Mouse (Mus musculus): ENCODE measurements at regions not wholly inside any gene's neighbourhood (a gene's known extent, or its start where the extent isn't known, plus 50 kb on each side); places are given as distances from the start of the nearest gene placed in this dataset.

GRCm38 (mm10) chr2:174871225-174871624, 110.8 kb downstream of the Edn3 start:
- peak; percentile 95 for DNase-seq (ENCODE audit: low read depth, low spot score)
- H3K36me3 ChIP-seq (ENCODE audit: control insufficient read depth, insufficient read depth, low read length, poor library complexity, severe bottlenecking), result no peaks in the 10 kb centered on the region
- no peaks in the 10 kb centered on the region for H3K27me3 ChIP-seq (ENCODE audit: control insufficient read depth, insufficient read depth, low read length, poor library complexity, severe bottlenecking)

GRCm38 (mm10) chr2:174871844-174872243, 111.4 kb downstream of the Edn3 start:
- Histone ChIP-seq H3K27me3 (ENCODE audit: control insufficient read depth, insufficient read depth, low read length, poor library complexity, severe bottlenecking) (no peaks in the 10 kb centered on the region), H3K36me3 (ENCODE audit: control insufficient read depth, insufficient read depth, low read length, poor library complexity, severe bottlenecking) (no peaks in the 10 kb centered on the region)
- DNase-seq (ENCODE audit: low read depth, low spot score), result no peak

- H3K36me3 ChIP-seq (ENCODE audit: control insufficient read depth, insufficient read depth, low read length, poor library complexity, severe bottlenecking), result no peaks in the 10 kb centered on the region
- no peaks in the 10 kb centered on the region for H3K27me3 ChIP-seq (ENCODE audit: control insufficient read depth, insufficient read depth, low read length, poor library complexity, severe bottlenecking)
- DNase-seq (ENCODE audit: low read depth, low spot score), result no peak
These were observed 116.5 kb downstream of the Edn3 start for GRCm38 (mm10) chr2:174876886-174877285.

- H3K36me3 ChIP-seq (ENCODE audit: control insufficient read depth, insufficient read depth, low read length, poor library complexity, severe bottlenecking), result no peaks in the 10 kb centered on the region
- no peak for DNase-seq (ENCODE audit: low read depth, low spot score)
- H3K27me3 ChIP-seq (ENCODE audit: control insufficient read depth, insufficient read depth, low read length, poor library complexity, severe bottlenecking), result no peaks in the 10 kb centered on the region
These were observed 118.6 kb downstream of the Edn3 start for GRCm38 (mm10) chr2:174878979-174879378.

- H3K36me3 ChIP-seq (ENCODE audit: control insufficient read depth, insufficient read depth, low read length, poor library complexity, severe bottlenecking), result no peaks in the 10 kb centered on the region
- DNase-seq (ENCODE audit: low read depth, low spot score), result peak; percentile 93
- H3K27me3 ChIP-seq (ENCODE audit: control insufficient read depth, insufficient read depth, low read length, poor library complexity, severe bottlenecking), result no peaks in the 10 kb centered on the region
These were observed 120.2 kb downstream of the Edn3 start for GRCm38 (mm10) chr2:174880659-174881058.

GRCm38 (mm10) chr2:174884232-174885225, 124.1 kb downstream of the Edn3 start:
- no peaks in the 10 kb centered on the region for H3K27me3 ChIP-seq (ENCODE audit: control insufficient read depth, insufficient read depth, low read length, poor library complexity, severe bottlenecking)
- H3K36me3 ChIP-seq (ENCODE audit: control insufficient read depth, insufficient read depth, low read length, poor library complexity, severe bottlenecking), result no peaks in the 10 kb centered on the region
- DNase-seq (ENCODE audit: low read depth, low spot score), result no peak

- Histone ChIP-seq H3K27me3 (ENCODE audit: control insufficient read depth, insufficient read depth, low read length, poor library complexity, severe bottlenecking) (no peaks in the 10 kb centered on the region), H3K36me3 (ENCODE audit: control insufficient read depth, insufficient read depth, low read length, poor library complexity, severe bottlenecking) (no peaks in the 10 kb centered on the region)
- DNase-seq (ENCODE audit: low read depth, low spot score), result no peak
These were observed 117.4 kb upstream of the Gm14444 start for GRCm38 (mm10) chr2:174892658-174893057.

- H3K27me3 ChIP-seq (ENCODE audit: control insufficient read depth, insufficient read depth, low read length, poor library complexity, severe bottlenecking), result no peaks in the 10 kb centered on the region
- no peak for DNase-seq (ENCODE audit: low read depth, low spot score)
- H3K36me3 ChIP-seq (ENCODE audit: control insufficient read depth, insufficient read depth, low read length, poor library complexity, severe bottlenecking), result no peaks in the 10 kb centered on the region
These were observed 112.6 kb upstream of the Gm14444 start for GRCm38 (mm10) chr2:174897424-174897823.

GRCm38 (mm10) chr2:174899940-174900670, 109.9 kb upstream of the Gm14444 start:
- H3K36me3 ChIP-seq (ENCODE audit: control insufficient read depth, insufficient read depth, low read length, poor library complexity, severe bottlenecking), result no peaks in the 10 kb centered on the region
- DNase-seq (ENCODE audit: low read depth, low spot score), result no peak
- H3K27me3 ChIP-seq (ENCODE audit: control insufficient read depth, insufficient read depth, low read length, poor library complexity, severe bottlenecking), result no peaks in the 10 kb centered on the region

- Histone ChIP-seq H3K27me3 (ENCODE audit: control insufficient read depth, insufficient read depth, low read length, poor library complexity, severe bottlenecking) (no peaks in the 10 kb centered on the region), H3K36me3 (ENCODE audit: control insufficient read depth, insufficient read depth, low read length, poor library complexity, severe bottlenecking) (no peaks in the 10 kb centered on the region)
- DNase-seq (ENCODE audit: low read depth, low spot score), result peak; percentile 74
These were observed 109.4 kb upstream of the Gm14444 start for GRCm38 (mm10) chr2:174900671-174900991.

- Histone ChIP-seq H3K27me3 (ENCODE audit: control insufficient read depth, insufficient read depth, low read length, poor library complexity, severe bottlenecking) (no peaks in the 10 kb centered on the region), H3K36me3 (ENCODE audit: control insufficient read depth, insufficient read depth, low read length, poor library complexity, severe bottlenecking) (no peaks in the 10 kb centered on the region)
- no peak for DNase-seq (ENCODE audit: low read depth, low spot score)
These were observed 108.2 kb upstream of the Gm14444 start for GRCm38 (mm10) chr2:174901801-174902200.

GRCm38 (mm10) chr2:174903627-174904026, 106.4 kb upstream of the Gm14444 start:
- H3K27me3 ChIP-seq (ENCODE audit: control insufficient read depth, insufficient read depth, low read length, poor library complexity, severe bottlenecking), result no peaks in the 10 kb centered on the region
- no peaks in the 10 kb centered on the region for H3K36me3 ChIP-seq (ENCODE audit: control insufficient read depth, insufficient read depth, low read length, poor library complexity, severe bottlenecking)
- no peak for DNase-seq (ENCODE audit: low read depth, low spot score)

- peak; percentile 73 for DNase-seq (ENCODE audit: low read depth, low spot score)
- H3K36me3 ChIP-seq (ENCODE audit: control insufficient read depth, insufficient read depth, low read length, poor library complexity, severe bottlenecking), result no peaks in the 10 kb centered on the region
- no peaks in the 10 kb centered on the region for H3K27me3 ChIP-seq (ENCODE audit: control insufficient read depth, insufficient read depth, low read length, poor library complexity, severe bottlenecking)
These were observed 104.0 kb upstream of the Gm14444 start for GRCm38 (mm10) chr2:174905865-174906639.

GRCm38 (mm10) chr2:174917146-174917905, 92.7 kb upstream of the Gm14444 start:
- Histone ChIP-seq H3K27me3 (ENCODE audit: control insufficient read depth, insufficient read depth, low read length, poor library complexity, severe bottlenecking) (no peaks in the 10 kb centered on the region), H3K36me3 (ENCODE audit: control insufficient read depth, insufficient read depth, low read length, poor library complexity, severe bottlenecking) (no peaks in the 10 kb centered on the region)
- DNase-seq (ENCODE audit: low read depth, low spot score), result no peak
